Mouse (Mus musculus) kidney, embryonic 16.5 days (tissue): ENCODE data around the gene Cars2. TPM values are rescaled to one million over a fixed set of nuclear protein-coding genes. Genes with fewer than 3 reads are reported as not detected.
"Not testable (repeated sequence)": the region's sequence is repeated elsewhere in the genome, so short reads cannot be mapped to it uniquely, and the experiment has no call there.

ENCODE experiments used
- ATAC-seq: fragments of 200-750 bp; cut with Nextera tagmentation; 2 replicates; pipeline ENCODE4 v1.8.0; 2017; ENCODE audit warnings: moderate TSS enrichment; ENCODE audit not compliant: low FRiP score, low TSS enrichment
- H3K27ac ChIP-seq: fragments of 300-500 bp; sonication (generic); 2 replicates; pipeline ENCODE4 v1.5.1; 2014; ENCODE audit warnings: low read length
- H3K27me3 ChIP-seq: fragments of 300-500 bp; sonication (generic); 2 replicates; pipeline ENCODE4 v1.6.1; 2014; ENCODE audit warnings: low read length, control low read depth, mixed read lengths; ENCODE audit not compliant: insufficient read depth
- H3K36me3 ChIP-seq: fragments of 300-500 bp; sonication (generic); 2 replicates; pipeline ENCODE4 v1.6.1; 2014; ENCODE audit warnings: low read length, control low read depth, mixed read lengths; ENCODE audit not compliant: insufficient read depth
- H3K4me1 ChIP-seq: fragments of 300-500 bp; sonication (generic); 2 replicates; pipeline ENCODE4 v1.6.1; 2014; ENCODE audit warnings: low read length, control low read depth, mixed read lengths; ENCODE audit not compliant: insufficient read depth
- H3K4me2 ChIP-seq: fragments of 300-500 bp; sonication (generic); replicated peaks from 2 replicates; pipeline ENCODE4 v1.6.1; 2014; ENCODE audit warnings: low read depth, low read length
- H3K4me3 ChIP-seq: fragments of 300-500 bp; sonication (generic); 2 replicates; pipeline ENCODE4 v1.5.1; 2014; ENCODE audit warnings: mild to moderate bottlenecking, low read length
- H3K9ac ChIP-seq: fragments of 300-500 bp; sonication (generic); replicated peaks from 2 replicates; pipeline ENCODE4 v1.6.1; 2014; ENCODE audit warnings: low read length
- H3K9me3 ChIP-seq: fragments of 300-500 bp; sonication (generic); 2 replicates; pipeline ENCODE4 v1.6.1; 2016; ENCODE audit warnings: low read length, control low read depth
- WGBS: fragments of 180-500 bp; shearing (Covaris S2); extraction: QIAGEN DNeasy Blood & Tissue Kit; methylation state at CpG from one replicate; pipeline ENCODE4 v1.1.7; 2014; 5-methylcytosine and 5-hydroxymethylcytosine counted together
- polyA plus RNA-seq: library from polyadenylated mRNA; unstranded; fragments of >200 nt; fragmentation: Nextera tagmentation; extraction: Ambion mirVana; gene quantifications from 2 replicates; pipeline ENCODE4 v1.2.1, GENCODE M21; 2015

Gene Cars2
- polyA plus RNA-seq, 1 experiment from 2014 or later = 27.0 TPM

GRCm38 (mm10) chr8:11471309-11471708, 79.3 kb downstream of the Cars2 start:
- H3K4me2 ChIP-seq = peak overlapping the region; percentile 23; the same call in 1 of the 2 replicates
- WGBS = 39% methylated on average over 8 of the region's 8 CpGs
- H3K36me3 ChIP-seq = peaks cover 9% of the 10 kb centered on the region
- no peaks in the 10 kb centered on the region for H3K27me3 ChIP-seq
- ATAC-seq = peak; percentile 29; the same call in 1 of the 2 replicates
- peaks cover 6% of the 10 kb centered on the region; the same call in 1 of the 2 replicates for H3K9me3 ChIP-seq
- peak overlapping the region; percentile 39; the same call in 1 of the 2 replicates for H3K9ac ChIP-seq
- H3K4me1 ChIP-seq = peaks cover 46% of the 10 kb centered on the region
- no peak overlapping the region for H3K4me3 ChIP-seq
- peak overlapping the region; percentile 96 for H3K27ac ChIP-seq

DNA sequence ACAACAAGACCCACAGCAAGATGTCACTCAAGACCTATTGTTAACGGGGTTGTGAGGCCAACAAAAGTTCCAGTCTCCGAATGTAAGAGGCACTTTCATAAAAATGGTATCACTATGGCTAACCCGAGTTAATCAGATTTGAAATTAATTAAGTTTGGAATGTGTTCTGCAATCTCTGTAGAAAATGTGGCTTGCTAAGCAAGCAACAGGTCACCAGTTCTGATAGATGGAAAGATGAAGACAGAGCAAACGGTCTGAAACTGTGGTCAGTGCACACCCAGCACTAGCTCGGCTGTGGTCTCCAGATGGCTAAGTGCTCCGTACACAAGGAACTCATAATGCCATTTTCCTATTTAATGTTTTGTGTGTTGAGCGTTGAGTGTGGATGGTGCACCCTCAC, 79.9 kb downstream of the Cars2 start:
- H3K9me3 ChIP-seq = peaks cover 6% of the 10 kb centered on the region; the same call in 1 of the 2 replicates
- H3K36me3 ChIP-seq = peaks cover 9% of the 10 kb centered on the region
- ATAC-seq = no peak
- peaks cover 41% of the 10 kb centered on the region for H3K4me1 ChIP-seq
- peak overlapping the region; percentile 96 for H3K27ac ChIP-seq
- H3K4me2 ChIP-seq = peak overlapping the region; percentile 23
- H3K27me3 ChIP-seq = no peaks in the 10 kb centered on the region
- H3K4me3 ChIP-seq = no peak overlapping the region
- 67% methylated on average over 7 of the region's 7 CpGs for WGBS
- H3K9ac ChIP-seq = peak overlapping the region; percentile 39; the same call in 1 of the 2 replicates

DNA sequence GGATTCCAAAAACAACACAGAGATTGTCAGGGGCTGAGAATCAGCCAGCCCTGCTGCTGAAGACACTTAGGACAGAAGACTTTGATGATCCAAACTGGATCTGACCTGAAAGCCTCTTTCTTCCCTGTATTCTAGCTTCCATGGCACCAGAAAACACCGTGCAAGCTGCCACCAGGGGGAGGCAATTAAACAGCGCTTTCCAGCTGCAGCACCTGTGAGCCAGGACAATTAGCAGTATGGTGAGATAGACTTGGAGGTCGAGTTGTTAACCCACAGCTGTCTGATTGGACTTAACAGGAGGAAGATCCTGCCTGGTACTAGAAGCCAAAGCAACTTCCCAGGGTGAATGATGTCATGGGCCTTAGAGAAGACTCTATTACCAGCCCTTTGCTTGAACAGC, 81.5 kb downstream of the Cars2 start:
- Histone ChIP-seq H3K4me3 (no peak overlapping the region), H3K9me3 (peaks cover 6% of the 10 kb centered on the region; the same call in 1 of the 2 replicates), H3K4me1 (peaks cover 36% of the 10 kb centered on the region), H3K36me3 (peaks cover 9% of the 10 kb centered on the region), H3K27me3 (no peaks in the 10 kb centered on the region), H3K4me2 (no peak overlapping the region), H3K27ac (peak overlapping the region; percentile 96; the same call in 1 of the 2 replicates), H3K9ac (no peak overlapping the region)
- 7% methylated on average over 3 of the region's 3 CpGs for WGBS
- no peak for ATAC-seq

- Histone ChIP-seq H3K4me1 (peaks cover 32% of the 10 kb centered on the region), H3K27ac (peak overlapping the region; percentile 26; the same call in 1 of the 2 replicates)
- not testable (repeated sequence) for H3K4me3 ChIP-seq, H3K4me2 ChIP-seq, H3K27me3 ChIP-seq, H3K9me3 ChIP-seq, H3K9ac ChIP-seq, H3K36me3 ChIP-seq, ATAC-seq
- WGBS = 90% methylated on average over 4 of the region's 5 CpGs
Measured at GRCm38 (mm10) chr8:11466528-11466927, 84.1 kb downstream of the Cars2 start.

DNA sequence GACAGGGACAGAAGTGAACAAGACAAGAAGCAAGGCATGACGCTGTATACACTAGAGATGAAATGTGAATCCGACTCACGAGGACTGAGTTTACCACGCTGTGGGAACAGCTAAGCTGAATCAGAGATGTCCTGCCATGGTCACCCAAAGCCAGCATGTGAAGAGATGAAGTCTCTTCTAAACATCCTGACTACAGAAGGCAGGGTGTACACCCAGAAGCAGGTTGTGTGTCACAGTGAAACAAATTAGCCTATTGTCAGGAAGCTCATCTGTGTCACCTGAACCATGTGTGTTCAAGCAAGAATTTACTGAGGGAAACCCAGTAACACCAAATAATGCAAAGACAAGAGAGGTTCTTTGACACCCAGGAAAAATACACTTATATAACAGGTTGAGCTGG, 85.0 kb downstream of the Cars2 start:
- H3K4me1 ChIP-seq = peaks cover 41% of the 10 kb centered on the region
- no peak for ATAC-seq
- H3K4me3 ChIP-seq = no peak overlapping the region
- no peak overlapping the region for H3K27ac ChIP-seq
- no peak overlapping the region for H3K4me2 ChIP-seq
- H3K27me3 ChIP-seq = no peaks in the 10 kb centered on the region
- 85% methylated on average over 4 of the region's 4 CpGs for WGBS
- peaks cover 9% of the 10 kb centered on the region for H3K36me3 ChIP-seq
- peaks cover 6% of the 10 kb centered on the region; the same call in 1 of the 2 replicates for H3K9me3 ChIP-seq
- H3K9ac ChIP-seq = no peak overlapping the region

DNA sequence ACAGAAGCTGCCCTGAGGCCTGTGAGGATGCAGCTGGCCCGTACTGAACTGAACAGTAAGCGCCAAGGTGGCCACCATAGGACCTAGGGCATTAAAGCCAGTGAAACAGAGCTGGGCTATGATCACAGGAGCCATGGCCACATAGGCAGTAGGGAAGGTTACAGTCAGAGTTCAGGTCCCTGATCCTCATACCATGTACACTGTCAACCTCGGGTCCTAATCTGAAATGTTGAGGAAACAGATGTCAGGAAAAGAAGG, 85.9 kb downstream of the Cars2 start:
- Histone ChIP-seq H3K9me3 (peaks cover 6% of the 10 kb centered on the region; the same call in 1 of the 2 replicates), H3K36me3 (peaks cover 9% of the 10 kb centered on the region), H3K27ac (peak overlapping the region; percentile 19; the same call in 1 of the 2 replicates), H3K27me3 (no peaks in the 10 kb centered on the region), H3K9ac (0 out of 2 replicates have a peak overlapping the region, but pooled peaks have one; percentile 17), H3K4me3 (no peak overlapping the region), H3K4me2 (no peak overlapping the region), H3K4me1 (peaks cover 34% of the 10 kb centered on the region)
- WGBS = 65% methylated on average over 3 of the region's 3 CpGs
- ATAC-seq = no peak

Other genes starting within 250 kb of the Cars2 start
- gene Col4a2, start 238.0 kb downstream of the Cars2 start, polyA plus RNA-seq = 121 and 126 TPM in 2 replicates
- 382 and 440 TPM in 2 replicates for gene Col4a1, start 238.0 kb downstream of the Cars2 start, polyA plus RNA-seq
- gene Rab20, start 72.1 kb downstream of the Cars2 start, polyA plus RNA-seq = 30.6 and 37.3 TPM in 2 replicates
- 125 and 132 TPM in 2 replicates for gene Naxd, start 53.3 kb downstream of the Cars2 start, polyA plus RNA-seq
- 34.0 and 37.9 TPM in 2 replicates for gene Ing1, start 4.8 kb upstream of the Cars2 start, polyA plus RNA-seq
- gene Ankrd10, start 85.0 kb upstream of the Cars2 start, polyA plus RNA-seq = 108 and 112 TPM in 2 replicates
- gene 1700016D06Rik, start 150.3 kb upstream of the Cars2 start, polyA plus RNA-seq = 0.26 TPM in 1 of 2 replicates, not detected in the other
- 43.3 and 46.2 TPM in 2 replicates for gene Arhgef7, start 176.9 kb upstream of the Cars2 start, polyA plus RNA-seq